Mouse (Mus musculus): ENCODE measurements around the gene Pnpt1. TPM values are rescaled to one million over a fixed set of nuclear protein-coding genes. Genes with fewer than 3 reads are reported as not detected.

Pnpt1 gene
- 34.9 and 39.0 TPM in 2 replicates for polyA plus RNA-seq (2014; fragmentation: Nextera tagmentation; extraction: Ambion mirVana)

DNA sequence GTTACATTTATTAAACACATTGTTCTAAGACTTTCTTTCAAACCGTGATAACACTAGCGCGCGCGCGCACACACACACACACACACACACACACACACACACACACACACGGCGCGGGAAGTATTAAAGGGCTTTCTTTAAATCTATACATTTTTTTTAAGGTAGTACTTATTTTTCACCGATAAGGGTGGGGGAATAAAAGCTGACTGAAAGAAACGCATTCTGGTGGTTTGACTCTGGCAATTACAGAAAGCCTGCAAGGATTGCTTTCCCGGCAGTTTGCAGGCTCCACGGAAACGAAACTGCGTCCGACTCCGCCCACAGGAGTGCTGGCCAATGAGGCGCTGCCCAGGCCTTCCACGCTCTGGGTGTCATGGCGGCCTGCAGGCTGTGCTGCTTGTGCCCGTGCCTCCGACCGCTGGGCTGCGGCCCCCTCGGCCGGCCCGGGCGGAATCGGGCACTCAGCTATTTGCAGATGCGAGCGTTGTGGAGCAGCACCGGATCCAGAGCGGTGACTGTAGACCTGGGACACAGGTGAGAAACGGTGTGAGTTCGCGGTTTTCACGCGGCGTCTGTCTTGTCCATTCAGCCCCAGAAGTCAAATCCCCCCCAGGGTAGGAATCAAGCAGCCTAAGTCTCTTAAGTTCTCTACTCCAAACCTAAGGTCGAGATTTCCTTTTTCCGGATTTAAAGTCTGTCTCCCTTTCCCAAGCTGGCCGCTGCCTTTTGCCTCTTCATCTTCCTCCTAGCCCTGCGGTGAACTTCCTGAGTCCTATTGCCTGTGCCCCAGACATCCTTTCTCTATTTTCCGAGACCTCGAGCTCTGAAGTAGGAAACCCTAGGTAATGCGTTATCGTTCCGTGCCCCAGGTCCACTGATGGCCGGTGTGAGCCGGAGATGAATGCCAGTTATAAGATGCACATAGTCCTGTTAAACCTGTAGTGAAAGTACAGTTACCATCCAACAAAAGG lies at the start of gene Pnpt1:
Gene Pnpt1, plus strand, starts transcription at position 360 of the 971 bp plus-strand sequence.
- ATAC-seq (ENCODE audit: low read depth) (peak; percentile 100), DNase-seq (ENCODE audit: low spot score) (peak; percentile 97)
- peak within 1 kb of the TSS; percentile 84 for H3K9ac ChIP-seq (ENCODE audit: low read depth, low read length)
- peak within 1 kb of the TSS; percentile 57 for H3K4me2 ChIP-seq (ENCODE audit: low read depth, low read length)
- H3K27me3 ChIP-seq (replicated peaks; ENCODE audit: control insufficient read depth, insufficient read depth, low read length): no peaks in the 10 kb centered on the region
- peak within 1 kb of the TSS; percentile 78 for H3K27ac ChIP-seq (replicated peaks; ENCODE audit: low read depth, low read length)
- H3K36me3 ChIP-seq (ENCODE audit: control insufficient read depth, insufficient read depth, low read length): peaks cover 13% of the 10 kb centered on the region
- H3K4me1 ChIP-seq (ENCODE audit: control insufficient read depth, insufficient read depth, low read length): no peaks in the 10 kb centered on the region
- 7% methylated on average over 46 of the region's 50 CpGs for WGBS
- H3K4me3 ChIP-seq (ENCODE audit: low read depth, low read length): peak within 1 kb of the TSS; percentile 90
- H3K9me3 ChIP-seq (ENCODE audit: control insufficient read depth, low read length): no peaks in the 10 kb centered on the region

DNA sequence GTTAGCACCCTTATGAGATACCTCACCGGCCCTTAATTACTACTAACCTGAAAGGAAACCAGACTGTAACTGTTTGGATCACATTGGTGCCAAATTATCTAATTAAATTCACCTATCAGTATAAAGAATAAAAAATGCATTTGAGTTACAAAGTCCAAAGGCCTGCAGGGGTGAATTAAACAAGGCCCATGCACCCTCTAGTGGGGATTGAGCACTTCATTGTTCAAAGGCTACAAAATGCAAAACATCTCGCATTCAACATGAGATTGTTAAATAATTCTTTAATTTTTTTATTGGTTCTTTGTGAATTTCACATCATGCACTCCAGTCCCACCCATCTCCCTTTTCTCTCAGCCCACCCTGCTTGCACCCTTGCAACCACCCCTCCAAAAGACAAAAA lies 38.1 kb upstream of the Pnpt1 start:
- Histone ChIP-seq H3K27me3 (replicated peaks; ENCODE audit: control insufficient read depth, insufficient read depth, low read length) (no peaks in the 10 kb centered on the region), H3K9ac (ENCODE audit: low read depth, low read length) (no peak overlapping the region), H3K4me1 (ENCODE audit: control insufficient read depth, insufficient read depth, low read length) (no peaks in the 10 kb centered on the region), H3K4me2 (ENCODE audit: low read depth, low read length) (no peak overlapping the region), H3K36me3 (ENCODE audit: control insufficient read depth, insufficient read depth, low read length) (no peaks in the 10 kb centered on the region), H3K27ac (replicated peaks; ENCODE audit: low read depth, low read length) (no peak overlapping the region), H3K9me3 (ENCODE audit: control insufficient read depth, low read length) (no peaks in the 10 kb centered on the region), H3K4me3 (ENCODE audit: low read depth, low read length) (no peak overlapping the region)
- 82% methylated on average over 2 of the region's 2 CpGs for WGBS
- ATAC-seq (ENCODE audit: low read depth) (no peak), DNase-seq (ENCODE audit: low spot score) (peak; percentile 12)

DNA sequence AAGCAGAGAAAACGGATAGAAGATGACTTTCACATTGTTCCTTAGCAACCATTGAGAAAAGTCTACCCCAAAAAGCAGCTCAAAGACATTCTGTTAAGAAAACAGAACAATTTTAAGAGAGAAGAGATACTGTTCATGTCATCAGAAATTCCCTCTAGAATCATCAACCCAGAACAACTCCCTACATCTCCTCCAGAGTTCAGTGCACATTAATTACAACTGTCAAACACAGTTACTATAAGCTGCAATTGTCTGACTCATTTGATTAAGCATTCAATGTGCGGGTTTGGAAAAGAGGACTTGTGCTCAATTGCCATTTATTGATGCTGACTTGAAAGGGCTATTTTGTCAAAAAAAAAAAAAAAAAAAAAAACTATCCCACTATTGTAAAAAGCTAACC lies 31.6 kb upstream of the Pnpt1 start:
- no peaks in the 10 kb centered on the region for H3K4me1 ChIP-seq (ENCODE audit: control insufficient read depth, insufficient read depth, low read length)
- H3K27me3 ChIP-seq (replicated peaks; ENCODE audit: control insufficient read depth, insufficient read depth, low read length): no peaks in the 10 kb centered on the region
- H3K27ac ChIP-seq (replicated peaks; ENCODE audit: low read depth, low read length): no peak overlapping the region
- no peak overlapping the region for H3K4me2 ChIP-seq (ENCODE audit: low read depth, low read length)
- no peaks in the 10 kb centered on the region for H3K9me3 ChIP-seq (ENCODE audit: control insufficient read depth, low read length)
- DNase-seq (ENCODE audit: low spot score) (peak; percentile 16), ATAC-seq (ENCODE audit: low read depth) (no peak)
- no peaks in the 10 kb centered on the region for H3K36me3 ChIP-seq (ENCODE audit: control insufficient read depth, insufficient read depth, low read length)
- WGBS: 40% methylated on average over 2 of the region's 2 CpGs
- H3K4me3 ChIP-seq (ENCODE audit: low read depth, low read length): no peak overlapping the region
- no peak overlapping the region for H3K9ac ChIP-seq (ENCODE audit: low read depth, low read length)

DNA sequence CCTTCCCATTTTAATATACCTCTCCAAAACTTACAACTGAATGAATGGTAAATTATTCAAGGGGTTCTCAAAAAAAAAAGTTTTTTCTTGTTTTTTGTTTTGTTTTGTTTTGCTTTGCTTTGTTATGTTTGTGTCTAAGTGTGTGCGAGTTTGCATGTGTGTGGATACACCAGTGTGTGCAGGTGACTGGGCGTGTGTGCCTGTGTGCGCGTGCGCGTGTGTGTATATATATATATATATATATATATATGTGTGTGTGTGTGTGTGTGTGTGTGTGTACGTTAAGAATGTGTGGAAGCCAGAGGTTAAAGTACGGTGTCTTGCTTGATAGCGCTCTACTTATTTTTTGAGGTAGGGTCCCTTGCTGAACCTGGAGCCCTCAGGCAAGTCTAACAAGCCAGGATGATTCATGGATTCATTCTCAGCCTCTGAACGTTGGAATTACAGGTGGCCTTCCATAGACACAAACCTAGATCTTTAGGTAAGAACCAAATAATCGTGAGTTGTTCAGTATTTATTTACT lies 621 bp upstream of the Pnpt1 start:
- Histone ChIP-seq H3K9ac (ENCODE audit: low read depth, low read length) (peak overlapping the region; percentile 84), H3K36me3 (ENCODE audit: control insufficient read depth, insufficient read depth, low read length) (peaks cover 11% of the 10 kb centered on the region), H3K4me1 (ENCODE audit: control insufficient read depth, insufficient read depth, low read length) (no peaks in the 10 kb centered on the region), H3K4me3 (ENCODE audit: low read depth, low read length) (peak overlapping the region; percentile 90), H3K27ac (replicated peaks; ENCODE audit: low read depth, low read length) (0 out of 2 replicates have a peak overlapping the region, but pooled peaks have one; percentile 33), H3K9me3 (ENCODE audit: control insufficient read depth, low read length) (no peaks in the 10 kb centered on the region), H3K27me3 (replicated peaks; ENCODE audit: control insufficient read depth, insufficient read depth, low read length) (no peaks in the 10 kb centered on the region), H3K4me2 (ENCODE audit: low read depth, low read length) (peak overlapping the region; percentile 57)
- ATAC-seq (ENCODE audit: low read depth): peak; percentile 39
- peak; percentile 4 for DNase-seq (ENCODE audit: low spot score)
- WGBS: 58% methylated on average over 11 of the region's 11 CpGs

DNA sequence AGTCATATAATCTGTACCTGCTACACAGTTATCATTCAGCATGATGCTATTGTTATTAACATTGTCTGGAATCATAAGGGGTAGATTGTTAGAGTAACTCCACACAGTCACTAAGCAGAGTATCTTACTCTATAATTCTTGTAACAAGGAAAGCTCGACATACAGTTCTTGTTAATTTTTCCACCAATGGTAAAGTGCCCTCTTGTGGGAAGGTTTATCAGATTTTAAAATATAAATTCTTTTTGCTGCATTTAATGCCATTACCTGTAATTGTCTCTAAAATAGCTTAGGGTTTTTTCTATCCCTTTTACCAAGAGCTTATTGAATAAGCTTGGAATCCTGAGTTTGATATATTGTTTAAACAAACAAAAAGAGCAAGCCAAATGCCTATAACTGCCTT lies 10.1 kb downstream of the Pnpt1 start:
- H3K36me3 ChIP-seq (ENCODE audit: control insufficient read depth, insufficient read depth, low read length): peaks cover 63% of the 10 kb centered on the region
- no peaks in the 10 kb centered on the region for H3K9me3 ChIP-seq (ENCODE audit: control insufficient read depth, low read length)
- 43% methylated on average over 1 of the region's 1 CpGs for WGBS
- H3K27ac ChIP-seq (replicated peaks; ENCODE audit: low read depth, low read length): no peak overlapping the region
- H3K27me3 ChIP-seq (replicated peaks; ENCODE audit: control insufficient read depth, insufficient read depth, low read length): no peaks in the 10 kb centered on the region
- no peak overlapping the region for H3K9ac ChIP-seq (ENCODE audit: low read depth, low read length)
- no peaks in the 10 kb centered on the region for H3K4me1 ChIP-seq (ENCODE audit: control insufficient read depth, insufficient read depth, low read length)
- no peak overlapping the region for H3K4me2 ChIP-seq (ENCODE audit: low read depth, low read length)
- ATAC-seq (ENCODE audit: low read depth) (no peak), DNase-seq (ENCODE audit: low spot score) (no peak)
- H3K4me3 ChIP-seq (ENCODE audit: low read depth, low read length): no peak overlapping the region

DNA sequence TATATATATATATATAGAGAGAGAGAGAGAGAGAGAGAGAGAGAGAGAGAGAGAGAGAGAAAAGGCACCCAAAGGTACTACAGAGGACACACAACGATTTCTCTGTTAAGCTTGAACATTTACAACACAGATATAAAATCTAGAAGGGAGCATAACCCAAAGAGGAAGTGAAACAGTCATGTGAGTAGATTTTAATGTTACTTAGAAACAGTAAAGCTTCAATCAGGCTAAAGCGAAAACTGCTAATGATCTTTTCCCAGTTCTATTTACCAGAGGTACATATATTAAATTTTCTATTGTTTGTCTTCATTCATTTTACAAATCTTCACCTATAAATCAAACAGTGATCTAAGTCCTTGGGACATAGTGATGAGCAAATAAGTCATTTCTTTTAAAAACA lies 18.4 kb downstream of the Pnpt1 start:
- 94% methylated on average over 2 of the region's 2 CpGs for whole genome bisulfite sequencing
- H3K27me3 ChIP-seq (replicated peaks; ENCODE audit: control insufficient read depth, insufficient read depth, low read length): no peaks in the 10 kb centered on the region

DNA sequence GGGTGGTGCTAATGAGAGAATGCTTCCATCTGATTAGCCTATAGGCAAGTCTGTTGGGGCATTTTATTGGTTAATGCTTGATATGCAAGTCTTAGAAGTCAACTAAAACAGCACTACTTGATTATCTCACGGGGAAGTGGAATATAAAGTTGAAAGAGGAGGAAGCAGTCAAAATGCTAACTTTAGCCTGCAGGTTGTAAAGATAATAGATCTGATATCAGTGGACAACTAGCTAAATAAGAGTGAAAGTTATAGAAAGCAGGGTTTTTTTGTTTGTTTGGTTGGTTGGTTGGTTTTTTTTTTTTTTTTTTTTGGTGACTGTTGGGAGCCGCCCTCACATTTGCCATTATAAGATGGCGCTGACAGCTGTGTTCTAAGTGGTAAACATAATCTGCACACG lies 33.0 kb downstream of the Pnpt1 start:
- 90% methylated on average over 4 of the region's 4 CpGs for WGBS
- ATAC-seq (ENCODE audit: low read depth) (no peak), DNase-seq (ENCODE audit: low spot score) (no peak)
- no peak overlapping the region for H3K9ac ChIP-seq (ENCODE audit: low read depth, low read length)
- H3K9me3 ChIP-seq (ENCODE audit: control insufficient read depth, low read length): no peaks in the 10 kb centered on the region
- H3K36me3 ChIP-seq (ENCODE audit: control insufficient read depth, insufficient read depth, low read length): peaks cover 35% of the 10 kb centered on the region
- no peaks in the 10 kb centered on the region for H3K4me1 ChIP-seq (ENCODE audit: control insufficient read depth, insufficient read depth, low read length)
- no peak overlapping the region for H3K27ac ChIP-seq (replicated peaks; ENCODE audit: low read depth, low read length)
- H3K4me2 ChIP-seq (ENCODE audit: low read depth, low read length): no peak overlapping the region
- H3K4me3 ChIP-seq (ENCODE audit: low read depth, low read length): no peak overlapping the region
- no peaks in the 10 kb centered on the region for H3K27me3 ChIP-seq (replicated peaks; ENCODE audit: control insufficient read depth, insufficient read depth, low read length)

More for the DNA sequence above, 18.4 kb downstream of the Pnpt1 start:
- Histone ChIP-seq H3K9me3 (ENCODE audit: control insufficient read depth, low read length) (no peaks in the 10 kb centered on the region), H3K4me1 (ENCODE audit: control insufficient read depth, insufficient read depth, low read length) (no peaks in the 10 kb centered on the region), H3K36me3 (ENCODE audit: control insufficient read depth, insufficient read depth, low read length) (peaks cover 68% of the 10 kb centered on the region), H3K4me3 (ENCODE audit: low read depth, low read length) (no peak overlapping the region), H3K9ac (ENCODE audit: low read depth, low read length) (no peak overlapping the region), H3K27ac (replicated peaks; ENCODE audit: low read depth, low read length) (no peak overlapping the region), H3K4me2 (ENCODE audit: low read depth, low read length) (no peak overlapping the region)
- ATAC-seq (ENCODE audit: low read depth) (no peak), DNase-seq (ENCODE audit: low spot score) (no peak)

DNA sequence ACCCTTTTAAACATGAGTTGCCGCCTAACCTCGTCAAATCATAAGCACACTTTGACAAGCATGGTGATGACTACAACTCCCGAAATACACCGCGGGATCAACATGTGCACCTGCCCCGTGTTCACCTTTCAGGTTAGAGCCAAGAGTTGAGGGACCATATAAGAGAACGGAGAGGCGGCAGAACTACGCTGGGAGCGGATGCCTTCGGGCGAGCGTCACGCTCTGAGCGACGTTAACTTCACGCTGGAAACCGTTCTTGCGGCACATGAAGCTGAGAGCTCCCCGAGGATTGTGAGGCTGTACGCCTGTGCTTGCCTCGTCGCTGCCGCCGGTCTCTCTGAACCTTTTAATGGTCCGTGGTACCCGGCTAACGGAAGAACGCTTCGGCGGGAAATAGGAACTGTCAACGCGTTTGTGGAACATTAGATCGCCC lies 41.4 kb downstream of the Pnpt1 start:
- Histone ChIP-seq H3K4me2 (ENCODE audit: low read depth, low read length) (peak overlapping the region; percentile 87), H3K27me3 (replicated peaks; ENCODE audit: control insufficient read depth, insufficient read depth, low read length) (no peaks in the 10 kb centered on the region), H3K9ac (ENCODE audit: low read depth, low read length) (peak overlapping the region; percentile 99), H3K36me3 (ENCODE audit: control insufficient read depth, insufficient read depth, low read length) (no peaks in the 10 kb centered on the region), H3K4me3 (ENCODE audit: low read depth, low read length) (peak overlapping the region; percentile 90), H3K4me1 (ENCODE audit: control insufficient read depth, insufficient read depth, low read length) (peaks cover 9% of the 10 kb centered on the region), H3K9me3 (ENCODE audit: control insufficient read depth, low read length) (no peaks in the 10 kb centered on the region), H3K27ac (replicated peaks; ENCODE audit: low read depth, low read length) (peak overlapping the region; percentile 72)
- DNase-seq (ENCODE audit: low spot score): peak; percentile 67
- WGBS: under 1% methylated on average over 34 of the region's 34 CpGs
- ATAC-seq (ENCODE audit: low read depth): peak; percentile 11; the same call in 1 of the 2 replicates
